Mouse (Mus musculus): ENCODE measurements around the gene Nbeal2. TPM values are rescaled to one million over a fixed set of nuclear protein-coding genes. Genes with fewer than 3 reads are reported as not detected.
A peak's percentile ranks its signal among the peaks of the same experiment; 100 is the strongest.

The Nbeal2 gene
- total RNA-seq, 2 experiments from 2014 or later = 10.3 to 24.1 TPM

DNA sequence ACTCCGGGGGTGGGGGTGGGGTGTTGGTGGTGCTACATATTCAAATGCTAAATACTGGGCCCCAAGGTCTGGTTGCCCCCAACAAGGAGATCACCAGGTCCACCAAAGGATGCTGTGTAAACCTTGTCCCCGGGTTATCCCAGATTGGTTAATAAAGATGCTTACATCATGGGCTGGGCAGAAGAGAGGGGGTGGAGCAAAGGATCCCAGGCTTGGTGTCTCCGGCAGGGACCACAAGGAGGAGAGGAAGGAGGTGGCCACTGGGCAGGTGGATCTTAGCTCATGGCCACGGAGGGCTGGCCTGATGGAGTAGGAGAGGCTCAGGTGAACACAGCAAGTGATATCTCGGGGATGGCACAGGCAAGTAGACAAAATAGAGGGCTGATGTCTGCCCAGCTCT is 24.9 kb upstream of the Nbeal2 start:
- no peak for ATAC-seq (replicated peaks; ENCODE audit: poor library complexity)

DNA sequence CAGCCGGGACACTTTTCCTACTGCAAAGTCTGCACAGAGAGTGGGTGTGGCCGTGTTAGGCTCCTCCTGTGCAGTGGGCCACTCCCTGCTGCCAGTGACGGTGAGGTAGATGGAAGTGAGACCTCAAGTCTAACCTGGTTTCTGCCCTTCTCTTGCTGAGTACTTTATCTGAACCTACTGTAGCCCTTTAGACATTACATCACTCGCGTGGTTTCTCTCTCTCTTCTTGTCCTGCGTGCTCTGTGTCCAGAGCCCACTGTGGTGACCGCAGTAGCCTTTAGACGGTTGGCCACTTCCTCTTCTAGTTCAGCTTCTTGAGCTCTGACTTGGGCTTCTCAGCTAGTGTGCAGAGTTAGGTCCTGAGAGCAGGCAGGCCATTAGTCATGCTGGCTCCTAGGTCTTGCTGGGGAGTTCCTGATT is 22.5 kb upstream of the Nbeal2 start:
- peak; percentile 76 for ATAC-seq (replicated peaks; ENCODE audit: poor library complexity)

DNA sequence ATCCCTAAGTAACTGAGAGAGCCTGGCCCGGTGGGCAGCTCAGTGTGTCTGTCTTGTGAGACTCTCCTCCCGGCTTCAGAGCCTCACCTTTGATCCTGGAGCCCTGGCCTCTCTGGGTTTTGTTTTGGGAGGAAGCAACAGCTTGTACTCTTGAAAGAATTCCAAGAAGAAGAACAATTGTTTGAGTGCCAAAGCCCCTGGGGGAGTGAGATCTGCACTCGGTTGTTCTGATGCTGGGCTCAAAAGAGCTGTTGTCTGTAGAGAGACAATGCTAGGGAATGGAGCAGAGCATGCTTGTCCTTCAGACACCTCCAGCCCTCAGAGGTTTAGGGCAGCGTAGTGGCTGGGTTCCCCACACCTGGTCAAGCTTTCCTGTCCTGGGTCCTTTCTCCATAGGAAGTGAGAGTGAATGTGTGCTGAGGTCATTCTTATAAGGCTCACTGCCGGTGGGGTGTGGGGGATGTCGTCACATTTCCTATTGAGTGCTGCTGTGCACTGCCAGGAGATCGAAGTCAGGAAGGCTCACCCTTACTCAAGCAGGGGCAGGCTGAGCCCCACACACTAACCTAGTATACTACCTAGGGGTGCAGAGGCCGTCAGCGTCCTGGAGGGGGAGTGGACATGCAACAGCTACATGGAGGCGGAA is 19.3 kb upstream of the Nbeal2 start:
- peak; percentile 8; the same call in 1 of the 2 replicates for ATAC-seq (replicated peaks; ENCODE audit: poor library complexity)

DNA sequence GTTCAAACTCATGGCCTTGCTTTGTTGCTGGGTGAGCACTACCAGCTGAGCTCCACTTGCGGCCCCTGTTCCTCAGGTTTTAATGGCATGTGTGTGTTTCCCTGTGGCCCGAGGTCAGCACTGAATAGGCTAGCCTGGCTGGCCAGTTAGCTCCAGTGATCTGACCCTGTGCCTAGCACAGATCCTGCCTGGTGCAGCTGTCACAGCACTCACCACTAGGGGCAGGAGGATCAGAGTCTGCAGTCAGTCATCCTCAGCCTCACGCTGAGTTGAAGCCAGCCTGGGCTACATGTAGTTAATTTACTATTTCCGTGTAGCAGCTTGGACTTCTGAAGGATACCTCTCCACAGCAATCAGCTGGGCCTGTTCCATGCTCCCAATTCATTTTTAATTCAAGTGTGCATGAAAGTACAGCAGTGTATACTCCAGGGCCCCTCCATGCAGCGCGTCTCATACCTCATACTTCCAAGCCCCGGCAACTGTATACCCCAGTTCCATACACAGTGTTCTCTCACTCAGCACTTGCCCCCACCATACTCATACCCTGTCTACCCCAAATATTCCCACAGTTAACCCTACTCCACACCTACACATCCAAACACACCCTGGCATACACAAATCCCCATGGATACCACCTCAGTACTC is 18.6 kb upstream of the Nbeal2 start:
- peak; percentile 20; the same call in 1 of the 2 replicates for ATAC-seq (replicated peaks; ENCODE audit: poor library complexity)

DNA sequence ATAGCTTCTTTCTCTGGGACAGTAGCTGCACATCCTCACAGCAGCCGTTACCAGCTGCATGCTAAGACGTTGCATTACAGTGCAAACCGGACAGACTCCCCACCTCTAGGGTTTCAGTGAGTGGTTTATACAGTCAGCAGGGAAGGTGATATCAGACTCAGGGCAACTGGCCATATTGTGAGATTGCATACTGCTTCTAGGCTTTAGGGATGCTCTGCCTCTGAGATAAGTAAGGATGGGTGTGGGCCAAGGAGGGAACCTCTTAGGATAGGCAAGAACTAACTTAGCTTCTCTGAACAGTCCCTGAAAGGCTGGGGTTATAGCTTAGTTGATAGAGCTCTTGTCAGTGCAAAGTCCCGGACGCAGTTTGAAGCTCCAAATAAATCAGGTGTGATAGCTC is 15.8 kb upstream of the Nbeal2 start:
- 0 out of 2 replicates have a peak, but pooled peaks have one; percentile 10 for ATAC-seq (replicated peaks; ENCODE audit: poor library complexity)

DNA sequence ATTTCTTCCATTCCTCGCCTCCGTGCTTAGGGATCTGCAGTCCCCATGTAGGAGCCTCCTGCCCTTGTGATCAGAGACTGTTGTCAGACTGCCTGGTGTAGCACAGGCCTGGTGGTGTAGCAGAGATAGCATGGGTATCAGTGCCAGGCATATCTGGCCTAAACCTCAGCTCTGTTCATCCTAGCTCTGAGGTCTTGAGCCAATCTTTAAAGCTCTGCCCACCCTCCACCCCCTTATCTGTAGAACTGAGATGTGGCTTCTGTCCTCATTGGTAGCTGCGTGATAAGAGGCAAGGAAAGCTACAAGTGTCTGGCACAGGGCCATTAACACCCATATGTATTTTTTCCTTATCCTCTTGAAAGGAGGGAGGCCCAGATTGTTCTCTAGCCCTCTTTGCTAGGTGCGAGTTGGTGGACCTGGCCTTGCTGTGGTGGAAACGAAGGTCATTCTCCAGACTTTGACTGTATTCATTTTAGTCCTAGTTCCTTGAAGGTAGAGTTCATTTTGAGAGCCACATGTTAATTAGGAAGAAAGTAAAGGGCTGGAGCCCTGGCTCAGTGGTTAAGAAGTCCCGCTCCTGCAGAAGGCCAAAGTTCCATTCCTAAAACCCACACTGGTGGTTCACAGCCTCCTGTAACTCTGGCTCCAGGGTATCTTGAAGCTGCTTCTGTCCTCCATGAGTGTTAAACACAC is 14.8 kb upstream of the Nbeal2 start:
- ATAC-seq (replicated peaks; ENCODE audit: poor library complexity) = peak; percentile 67

DNA sequence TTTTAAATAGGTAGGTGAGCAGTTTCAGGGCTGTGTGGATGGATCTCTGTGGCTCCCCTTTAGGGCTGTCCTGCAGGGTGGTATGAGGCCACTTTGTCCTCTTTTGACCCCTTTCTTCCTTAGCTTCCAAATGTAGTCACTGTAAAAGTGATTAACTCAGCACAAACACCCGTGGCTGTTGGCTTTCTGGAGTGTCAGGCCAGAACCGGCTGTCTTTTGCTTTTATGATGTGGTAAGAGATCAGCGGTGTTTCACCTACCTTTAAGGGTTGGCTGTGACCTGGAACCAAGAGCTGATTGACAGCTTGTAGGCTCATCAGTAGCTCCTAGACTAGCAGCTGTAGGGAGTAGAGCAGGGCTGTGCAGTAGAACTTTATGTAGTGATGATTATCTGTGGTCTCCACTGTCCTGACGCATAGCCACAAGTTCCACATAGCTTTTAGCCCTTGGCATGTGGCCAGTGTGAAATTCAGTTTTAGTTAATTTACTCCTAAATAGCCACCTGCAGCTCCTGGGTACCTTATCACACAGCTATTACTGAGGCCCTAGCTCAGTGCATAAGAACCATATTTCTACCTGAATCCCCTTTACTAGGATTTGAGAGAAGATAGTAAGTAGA is 13.4 kb upstream of the Nbeal2 start:
- ATAC-seq (replicated peaks; ENCODE audit: poor library complexity) = no peak

DNA sequence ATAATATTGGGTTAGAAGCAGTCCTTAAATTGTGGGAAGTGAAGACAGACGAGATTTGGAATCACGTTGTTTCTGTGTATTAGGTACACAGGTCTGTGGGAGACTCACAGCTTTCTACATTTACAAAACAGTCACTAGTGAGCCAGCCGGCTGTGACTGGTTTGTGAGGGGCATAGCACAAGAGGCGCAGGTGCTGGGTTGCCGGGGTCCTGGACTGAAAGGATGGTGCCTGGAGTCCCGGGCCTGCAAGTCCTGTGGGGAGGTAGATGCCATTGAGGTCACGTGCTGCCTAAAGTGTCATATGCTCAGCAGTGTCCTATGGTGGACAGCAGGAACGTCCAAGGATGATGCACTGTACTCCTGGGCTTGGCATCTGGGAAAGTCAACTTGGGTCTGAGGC is 12.4 kb upstream of the Nbeal2 start:
- ATAC-seq (replicated peaks; ENCODE audit: poor library complexity) = no peak

DNA sequence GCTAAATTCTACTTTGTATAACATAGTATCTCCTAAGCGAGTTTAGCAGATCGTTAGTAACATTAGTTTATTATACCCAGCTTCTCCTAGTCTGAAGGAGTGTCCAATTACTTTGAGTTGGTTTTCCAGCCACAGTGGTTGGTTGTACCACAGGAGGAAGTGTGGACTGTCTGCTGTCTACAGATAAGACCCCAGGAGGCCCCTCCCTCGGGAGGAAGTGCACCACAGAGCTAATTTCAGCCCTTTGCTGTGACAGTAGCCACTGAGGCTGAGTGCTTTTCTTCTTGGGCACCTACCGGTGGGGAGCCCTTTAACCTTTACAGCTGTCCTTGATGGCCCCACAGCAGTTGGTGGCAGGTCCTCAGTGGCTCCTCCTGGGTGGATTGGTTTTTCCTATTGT is 12.0 kb upstream of the Nbeal2 start:
- ATAC-seq (replicated peaks; ENCODE audit: poor library complexity) = peak; percentile 75

DNA sequence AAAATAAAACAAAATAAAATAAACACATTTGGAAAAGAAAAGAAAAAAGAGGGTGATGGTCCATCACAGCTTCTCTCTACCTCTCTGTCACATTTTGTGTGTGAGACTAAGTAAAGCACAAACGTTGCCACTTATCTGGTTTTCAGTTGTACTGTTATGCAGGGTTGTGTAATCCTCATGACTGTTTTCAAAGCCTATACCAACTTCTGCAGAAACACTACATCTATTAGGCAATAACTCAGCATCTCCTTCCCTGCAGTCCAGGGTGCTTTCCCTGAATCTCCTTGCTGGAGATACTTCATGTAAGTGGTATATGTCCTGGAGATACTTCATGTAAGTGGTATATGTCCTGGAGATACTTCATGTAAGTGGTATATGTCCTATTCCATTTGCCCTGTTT is 8.9 kb upstream of the Nbeal2 start:
- ATAC-seq (replicated peaks; ENCODE audit: poor library complexity) = peak; percentile 40

DNA sequence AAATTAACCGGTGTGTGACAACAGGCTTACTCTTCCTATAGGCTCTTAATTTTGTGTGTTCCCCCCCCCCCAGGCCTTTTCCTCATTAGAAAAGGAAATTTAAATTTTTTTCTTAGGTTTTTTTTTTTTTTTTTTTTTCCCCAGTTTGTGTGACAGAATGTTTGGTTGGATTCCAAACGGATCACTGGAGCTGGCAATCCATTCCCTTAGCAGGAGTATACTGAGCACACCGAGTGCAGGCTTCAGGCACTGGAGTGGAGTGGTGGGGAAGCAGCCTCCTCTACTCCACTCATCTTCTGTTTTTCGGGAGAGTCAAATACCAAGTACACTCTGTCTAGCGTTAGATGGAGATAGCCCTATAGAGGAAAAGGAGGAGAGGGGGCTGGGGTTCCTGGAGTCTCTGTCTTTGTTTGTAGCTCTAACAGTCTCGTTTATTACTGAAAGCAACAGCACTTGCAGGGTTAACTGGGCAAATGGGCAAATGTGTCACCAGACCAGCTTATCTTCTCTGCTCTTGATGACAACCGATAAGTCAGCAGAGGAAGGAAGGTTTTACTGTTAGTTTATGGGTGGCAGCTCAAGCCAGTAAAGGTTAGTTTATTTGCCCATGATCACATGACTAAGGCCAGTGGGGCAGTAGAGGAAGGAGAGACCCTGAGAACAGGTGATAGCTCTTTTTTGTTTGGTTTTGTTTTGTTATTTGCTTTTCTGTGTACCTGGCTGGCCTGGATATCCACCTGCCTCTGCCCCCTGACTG is 7.1 kb upstream of the Nbeal2 start:
- no peak for ATAC-seq (replicated peaks; ENCODE audit: poor library complexity)

DNA sequence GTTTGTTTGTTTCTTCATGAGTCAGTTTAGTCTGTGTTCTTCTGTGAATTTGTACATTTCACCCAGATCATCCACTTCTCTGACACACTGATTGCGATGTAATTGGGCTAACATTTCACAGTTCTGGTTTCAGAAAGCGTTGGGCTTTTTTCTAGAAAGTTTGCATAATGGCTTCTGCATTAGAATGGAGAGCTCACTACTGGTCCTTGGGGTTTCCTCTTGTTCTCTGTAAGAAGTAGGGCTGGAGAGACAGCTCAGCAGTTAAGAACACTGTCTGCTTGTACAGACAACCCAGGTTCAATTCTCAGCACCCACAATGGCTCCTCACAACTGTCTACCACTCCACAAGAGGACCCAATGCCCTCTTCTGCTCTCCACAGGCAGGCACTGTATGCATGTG is 6.2 kb upstream of the Nbeal2 start:
- ATAC-seq (replicated peaks; ENCODE audit: poor library complexity) = no peak

DNA sequence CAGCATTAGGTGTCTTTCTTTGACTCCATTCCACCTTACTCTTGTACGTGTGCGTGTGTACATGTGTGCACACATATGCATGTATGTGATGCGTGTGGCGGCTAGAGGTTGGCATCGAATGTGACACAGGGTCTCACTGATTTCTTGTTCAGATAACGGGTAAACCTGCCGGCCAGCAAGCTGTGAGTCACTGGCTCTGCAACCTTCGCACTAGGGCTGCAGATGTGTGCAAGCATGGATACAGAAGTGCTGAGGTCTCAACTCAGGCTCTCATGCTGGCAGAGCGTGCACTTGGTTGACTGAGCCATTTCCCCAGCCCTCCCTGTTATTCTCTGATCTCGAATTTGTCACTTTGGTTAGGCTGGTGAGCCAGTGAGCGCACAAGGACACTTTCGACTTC is 5.6 kb upstream of the Nbeal2 start:
- ATAC-seq (replicated peaks; ENCODE audit: poor library complexity) = no peak

DNA sequence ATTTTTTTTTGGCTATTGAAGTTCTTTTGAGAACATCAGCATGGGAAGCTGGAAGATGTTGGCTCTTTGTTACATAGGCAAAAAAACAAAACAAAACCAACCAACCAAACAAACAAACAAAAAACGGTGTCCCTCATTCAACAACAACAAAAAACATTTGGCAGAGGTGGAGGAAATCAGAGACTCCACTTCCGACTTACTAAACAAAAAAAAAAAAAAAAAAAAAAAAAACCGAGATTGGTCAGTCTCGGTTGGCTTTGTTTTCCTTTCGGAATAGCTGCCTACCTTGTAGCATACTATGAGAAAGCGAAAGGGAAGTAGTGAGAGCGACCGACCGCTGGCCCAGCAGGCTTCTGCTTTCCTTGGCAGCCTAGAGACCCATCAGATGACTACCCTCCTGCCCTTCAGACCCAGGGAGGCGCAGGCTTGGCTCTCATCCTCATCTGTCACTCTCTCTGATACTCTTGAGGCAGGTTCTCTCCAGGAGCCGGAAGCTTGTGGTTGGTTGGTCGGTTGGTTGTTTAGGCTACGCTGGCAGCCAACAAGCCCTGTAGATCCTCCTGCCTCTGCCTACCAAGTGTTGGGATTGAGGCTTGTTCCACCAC is 3.6 kb upstream of the Nbeal2 start:
- peak; percentile 36 for ATAC-seq (replicated peaks; ENCODE audit: poor library complexity)

DNA sequence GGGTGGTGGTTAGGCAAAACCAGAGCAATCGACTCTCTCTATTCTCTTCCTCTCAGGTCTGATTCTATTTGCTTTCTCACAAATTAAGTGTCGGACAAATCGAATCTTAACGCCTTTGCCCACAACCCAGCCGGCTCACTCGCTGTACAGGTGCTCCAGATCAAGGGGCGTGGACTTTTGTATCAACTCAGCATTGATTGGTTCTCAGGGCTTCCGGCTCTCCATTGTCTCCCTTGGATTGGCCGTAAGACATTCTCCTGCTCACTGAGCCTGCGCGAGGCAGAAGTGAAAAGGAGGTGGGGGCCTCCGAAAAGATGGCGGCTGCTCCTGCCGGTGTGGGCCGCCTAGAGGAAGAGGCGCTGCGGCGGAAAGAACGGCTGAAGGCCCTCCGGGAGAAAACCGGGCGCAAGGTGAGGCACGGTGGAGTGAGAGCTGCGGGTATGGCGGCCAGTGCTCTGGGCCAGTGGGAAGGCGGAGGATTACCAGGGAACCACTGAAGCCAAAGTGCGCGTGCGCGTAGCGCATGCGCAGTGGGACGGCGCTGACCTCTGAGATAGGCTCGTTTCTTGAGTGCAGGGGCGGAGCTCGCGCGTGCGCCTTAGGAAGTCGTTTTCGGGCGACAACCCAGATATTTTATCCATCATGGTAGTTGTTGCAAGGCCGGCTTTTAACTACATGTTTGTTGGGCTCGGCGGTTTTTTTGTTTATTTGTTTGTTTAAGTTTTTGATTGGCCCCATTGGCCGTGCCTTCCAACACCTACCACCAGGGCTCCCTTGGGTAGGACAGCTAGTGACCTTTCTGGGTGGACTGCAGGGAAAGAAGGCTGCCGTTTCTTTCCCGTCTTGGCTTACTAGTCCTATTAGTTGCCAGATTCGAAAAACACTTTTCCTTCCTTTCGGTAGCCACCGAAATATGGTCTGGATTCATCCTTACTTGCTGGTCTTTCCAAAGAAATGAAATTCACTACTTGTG is 2.6 kb upstream of the Nbeal2 start, which contains the start of gene Ccdc12:
TSS of gene Ccdc12 (plus strand) at position 255 of the 973 bp plus-strand sequence.
- ATAC-seq (replicated peaks; ENCODE audit: poor library complexity) = peak; percentile 63

DNA sequence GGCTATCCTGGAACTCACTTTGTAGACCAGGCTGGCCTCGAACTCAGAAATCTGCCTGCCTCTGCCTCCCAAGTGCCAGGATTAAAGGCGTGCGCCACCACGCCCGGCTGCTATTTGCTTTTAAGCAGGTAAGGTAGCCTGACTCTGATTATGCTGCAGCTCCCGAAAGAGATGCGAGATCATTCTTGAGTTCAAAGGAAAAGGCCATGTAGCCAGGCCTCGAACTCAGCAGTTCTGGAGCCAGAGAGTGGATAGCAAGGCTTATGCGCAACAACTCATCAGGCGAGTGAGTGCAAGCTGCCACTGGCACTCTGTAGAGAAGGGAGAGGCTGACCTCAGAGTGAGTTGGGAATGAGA is 1.7 kb upstream of the Nbeal2 start:
- ATAC-seq (replicated peaks; ENCODE audit: poor library complexity) = no peak

DNA sequence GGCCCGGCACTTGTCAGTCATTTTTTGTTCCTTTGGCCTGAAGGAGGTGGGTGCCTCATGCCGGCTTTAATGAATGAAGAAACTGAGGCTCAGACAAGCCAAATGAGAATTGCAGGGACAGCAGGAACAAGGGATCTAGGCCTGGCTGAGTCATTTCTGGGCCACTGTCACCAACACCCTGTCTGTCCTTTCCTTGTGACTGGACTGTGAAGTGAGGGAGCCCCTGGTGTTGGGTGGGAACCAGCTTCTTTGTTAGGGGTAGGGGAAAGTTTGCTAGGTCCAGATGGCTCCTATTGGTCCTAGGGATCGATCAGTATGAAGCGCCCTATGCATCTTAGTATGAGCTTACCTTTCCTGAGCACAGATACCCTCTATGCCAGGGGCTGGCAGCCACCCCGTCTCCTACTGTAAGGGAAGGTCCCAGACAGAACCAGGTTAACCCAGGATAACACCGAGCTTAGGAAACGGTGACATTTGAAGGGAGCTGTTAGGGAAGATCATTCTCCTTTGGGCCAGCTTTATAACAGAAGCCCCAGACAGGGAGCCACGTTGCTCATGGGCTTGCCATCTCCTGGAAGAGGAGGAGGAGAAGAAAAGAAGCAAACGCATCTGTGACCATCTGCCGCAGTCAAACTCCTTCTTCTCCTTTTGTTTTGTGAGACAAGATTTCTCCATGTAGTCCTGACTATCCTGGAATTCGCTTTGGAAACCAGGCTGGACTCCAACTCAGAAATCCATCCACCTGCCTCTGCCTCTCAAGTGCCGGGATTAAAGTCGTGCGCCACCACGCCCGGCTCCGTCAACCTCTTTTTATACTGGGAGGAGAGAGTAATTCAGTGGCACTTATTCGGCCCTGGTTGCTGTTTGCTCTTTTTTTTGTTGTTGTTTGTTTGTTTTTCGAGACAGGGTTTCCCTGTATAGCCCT is 1.0 kb upstream of the Nbeal2 start:
- ATAC-seq (replicated peaks; ENCODE audit: poor library complexity) = no peak

DNA sequence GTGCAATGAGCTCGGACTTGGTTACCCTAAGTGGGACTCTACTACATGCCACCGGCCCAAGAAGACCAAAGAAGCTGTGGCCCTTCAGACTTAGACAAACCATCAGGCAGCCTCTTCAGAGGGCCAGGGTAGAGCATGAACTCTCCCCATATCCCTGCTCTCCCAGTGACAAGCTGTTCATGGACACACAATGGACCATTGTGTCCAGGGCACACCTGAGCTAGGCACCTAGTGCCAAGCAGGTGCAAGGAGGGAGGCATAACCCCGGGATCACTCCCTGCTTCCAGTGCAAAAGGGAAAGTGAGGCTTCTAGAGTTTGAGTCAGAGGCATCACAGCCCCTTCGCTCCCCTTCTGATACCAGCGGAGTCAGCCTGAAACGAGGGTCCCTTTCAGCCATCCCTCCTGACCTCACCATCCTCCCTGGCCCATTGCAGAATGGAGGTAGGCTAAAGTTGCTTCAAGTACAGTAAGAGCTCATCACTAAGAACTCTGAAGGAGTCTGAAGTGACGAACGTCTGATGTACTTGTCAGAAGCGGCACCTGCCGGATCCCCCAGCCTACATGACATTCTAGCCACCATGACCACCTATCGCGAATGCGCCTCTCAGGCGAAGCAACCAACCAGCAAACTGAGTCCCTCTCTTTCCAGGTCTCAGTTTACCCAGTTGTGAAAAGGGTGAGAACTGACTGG is 852 bp downstream of the Nbeal2 start:
- ATAC-seq (replicated peaks; ENCODE audit: poor library complexity) = no peak
